Mouse (Mus musculus): ENCODE measurements around the gene Prkd1. TPM values are rescaled to one million over a fixed set of nuclear protein-coding genes. Genes with fewer than 3 reads are reported as not detected.
"Not testable (repeated sequence)": the region's sequence is repeated elsewhere in the genome, so short reads cannot be mapped to it uniquely, and the experiment has no call there.

Prkd1 gene
- total RNA-seq (2017) = not detected in 2 replicates

DNA sequence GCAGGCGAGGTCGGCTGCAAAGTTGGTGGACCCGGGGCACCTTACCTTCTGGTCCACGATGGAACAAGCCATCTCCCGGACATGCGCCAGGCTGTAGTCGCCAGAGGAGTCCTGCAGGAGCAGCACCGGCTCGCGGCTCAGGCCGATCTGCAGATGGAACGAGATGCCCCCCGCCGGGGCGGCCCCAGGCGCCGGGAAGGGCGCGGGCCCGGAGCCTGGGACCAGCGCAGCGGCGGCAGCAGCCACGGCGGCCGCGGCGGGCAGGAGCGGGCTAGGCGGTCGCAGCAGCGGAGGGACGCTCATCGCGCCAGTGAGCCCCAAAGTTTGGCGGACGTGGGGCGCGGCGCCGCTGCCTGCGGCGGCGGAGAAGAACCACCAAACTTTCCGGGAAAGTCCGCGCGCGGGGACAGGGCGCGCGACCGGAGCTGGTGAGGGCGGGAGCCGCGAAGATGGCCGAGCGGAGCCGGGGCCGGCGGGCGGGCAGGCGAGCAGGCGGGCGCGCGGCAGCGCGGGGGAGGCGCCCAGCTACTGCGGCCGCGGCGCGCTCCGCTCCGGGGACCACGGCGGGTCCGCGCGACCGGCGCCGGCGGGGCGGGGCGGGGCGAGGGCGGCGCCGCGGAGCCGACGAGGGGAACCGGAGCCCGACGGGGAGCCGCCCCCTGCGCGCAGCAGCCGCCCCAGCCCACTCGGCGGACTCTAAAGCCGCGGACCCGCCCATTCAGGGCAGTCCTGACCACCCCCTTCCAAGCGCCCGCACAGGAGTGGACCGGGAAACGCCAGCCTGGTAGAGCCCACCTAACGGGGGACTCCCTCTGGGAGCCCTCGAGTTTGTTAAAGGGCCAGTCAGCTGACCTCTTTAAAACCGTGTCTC, at the start of gene Prkd1:
Gene Prkd1, minus strand, starts transcription at position 428 of the 871 bp plus-strand sequence.
- ATAC-seq (ENCODE audit: extremely low read depth, insufficient number of reproducible peaks, low FRiP score, poor library complexity, severe bottlenecking) = no peak

DNA sequence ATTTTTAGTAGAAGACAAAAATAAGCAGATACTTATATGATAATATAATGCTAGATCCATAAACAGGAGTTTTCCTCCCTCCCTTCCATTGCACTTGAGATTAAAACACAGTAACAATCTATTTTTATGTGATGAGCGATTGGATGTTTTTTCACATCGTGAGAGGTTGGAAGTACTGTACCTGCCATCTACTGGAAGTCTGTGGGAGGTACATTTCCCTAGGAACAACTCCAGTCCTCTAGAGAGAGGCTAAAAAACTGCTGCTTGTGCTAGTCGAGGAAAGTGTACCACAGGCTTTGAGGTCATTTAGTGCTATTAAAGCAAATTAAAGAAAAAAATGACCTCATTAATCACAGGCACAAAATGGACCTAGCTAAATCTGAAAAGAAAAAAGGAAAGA, 48.6 kb upstream of the Prkd1 start:
- no peak for ATAC-seq (ENCODE audit: extremely low read depth, insufficient number of reproducible peaks, low FRiP score, poor library complexity, severe bottlenecking)

DNA sequence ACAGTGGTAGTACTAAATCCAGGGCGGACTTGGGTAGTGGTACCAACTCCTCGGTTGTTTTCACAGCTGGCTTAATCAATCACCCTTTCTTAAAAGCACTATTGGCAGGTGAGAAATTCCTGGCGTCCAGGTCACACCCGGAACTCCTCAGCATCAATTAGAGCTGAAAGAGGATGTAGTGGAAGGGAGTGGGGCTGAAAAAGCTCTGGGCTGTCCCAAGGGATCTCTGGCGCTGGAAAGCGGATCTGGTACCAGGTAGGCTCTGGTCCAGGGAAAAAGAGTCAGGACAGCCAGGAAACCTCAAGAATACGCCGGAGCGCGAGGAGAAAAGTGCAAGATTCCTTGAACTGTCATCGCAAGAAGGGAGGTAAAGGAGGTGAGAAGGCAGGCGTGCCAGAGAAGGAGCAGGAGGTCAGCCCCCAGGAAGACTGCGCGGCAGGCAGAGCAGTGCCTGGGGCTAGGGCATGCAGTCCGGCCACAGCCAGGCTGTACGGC, 675 bp downstream of the Prkd1 start:
- ATAC-seq (ENCODE audit: extremely low read depth, insufficient number of reproducible peaks, low FRiP score, poor library complexity, severe bottlenecking) = no peak

DNA sequence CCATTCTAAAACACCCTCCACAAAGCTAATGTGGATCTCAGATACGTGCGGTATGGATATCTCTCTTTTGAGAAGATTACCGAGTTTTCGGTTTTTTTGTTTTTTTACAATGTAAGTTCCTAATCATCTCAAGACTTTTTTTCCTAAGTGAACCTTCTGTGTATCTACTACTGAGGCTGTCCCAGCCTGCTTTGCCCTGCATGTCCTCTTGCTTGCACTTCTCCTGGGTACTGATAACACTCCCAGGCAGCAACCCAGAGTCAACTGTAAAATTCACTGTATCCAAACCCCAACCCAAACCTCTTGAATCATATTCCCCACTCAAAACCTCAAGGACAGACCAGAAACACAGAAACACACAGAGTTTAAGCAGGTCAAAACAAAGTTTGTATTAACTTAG, 2.0 kb downstream of the Prkd1 start:
- ATAC-seq (ENCODE audit: extremely low read depth, insufficient number of reproducible peaks, low FRiP score, poor library complexity, severe bottlenecking) = no peak

DNA sequence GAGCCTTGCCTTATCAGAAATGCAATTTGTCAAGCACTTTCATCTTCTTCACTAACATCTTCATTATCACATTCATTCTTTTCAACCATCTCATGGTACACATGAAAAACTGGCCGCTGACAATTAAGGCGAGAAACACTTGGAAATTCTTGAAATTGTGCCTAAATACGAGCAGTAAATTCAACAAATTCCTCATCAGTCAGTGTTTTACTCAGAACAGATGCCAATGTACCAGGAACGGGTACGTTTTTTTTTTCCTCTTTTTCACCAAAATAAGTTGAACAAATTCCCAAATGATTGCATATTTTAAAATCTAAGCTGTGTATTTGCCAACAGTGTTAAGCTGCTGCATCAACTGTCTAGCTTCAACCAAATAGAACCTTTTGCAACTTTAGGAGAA, 6.2 kb downstream of the Prkd1 start:
- ATAC-seq (ENCODE audit: extremely low read depth, insufficient number of reproducible peaks, low FRiP score, poor library complexity, severe bottlenecking) = no peak

DNA sequence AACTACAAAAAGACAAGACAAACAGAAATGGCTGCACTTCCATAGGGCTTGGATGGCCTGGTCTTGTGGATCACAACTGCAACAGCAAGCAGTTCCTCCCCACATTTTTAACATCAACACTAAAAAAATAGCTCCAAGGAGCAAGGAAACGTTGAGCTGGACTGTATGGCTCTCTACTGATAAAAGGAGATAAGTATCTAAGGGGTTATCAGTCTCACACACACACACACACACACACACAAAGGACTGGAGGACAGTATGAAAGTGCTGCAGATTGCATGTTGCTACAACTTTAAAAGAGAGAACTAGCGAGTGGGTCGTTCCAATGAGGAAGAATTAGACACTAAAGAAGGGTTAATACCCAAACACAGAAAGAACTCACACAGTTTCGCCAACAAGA, 8.7 kb downstream of the Prkd1 start:
- no peak for ATAC-seq (ENCODE audit: extremely low read depth, insufficient number of reproducible peaks, low FRiP score, poor library complexity, severe bottlenecking)

DNA sequence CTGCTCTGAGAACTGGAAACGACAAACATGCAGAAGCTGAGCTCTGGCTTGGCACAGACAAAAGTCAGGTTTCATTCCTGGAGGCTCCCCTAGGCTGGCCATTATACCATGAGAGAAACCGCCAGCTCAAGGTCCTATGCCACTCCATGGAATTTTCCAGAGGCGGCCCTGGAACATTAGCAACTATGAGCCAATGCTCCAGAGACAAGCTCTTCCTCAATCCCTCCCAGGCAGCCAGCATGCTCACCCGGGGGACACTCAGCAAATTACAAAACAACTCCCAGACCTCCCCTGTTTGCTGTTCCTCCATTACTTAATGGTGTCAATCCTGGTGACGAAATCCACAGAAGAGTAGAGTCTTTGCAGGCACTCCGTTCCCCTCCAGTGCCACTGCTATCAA, 14.5 kb downstream of the Prkd1 start:
- ATAC-seq (ENCODE audit: extremely low read depth, insufficient number of reproducible peaks, low FRiP score, poor library complexity, severe bottlenecking) = no peak

DNA sequence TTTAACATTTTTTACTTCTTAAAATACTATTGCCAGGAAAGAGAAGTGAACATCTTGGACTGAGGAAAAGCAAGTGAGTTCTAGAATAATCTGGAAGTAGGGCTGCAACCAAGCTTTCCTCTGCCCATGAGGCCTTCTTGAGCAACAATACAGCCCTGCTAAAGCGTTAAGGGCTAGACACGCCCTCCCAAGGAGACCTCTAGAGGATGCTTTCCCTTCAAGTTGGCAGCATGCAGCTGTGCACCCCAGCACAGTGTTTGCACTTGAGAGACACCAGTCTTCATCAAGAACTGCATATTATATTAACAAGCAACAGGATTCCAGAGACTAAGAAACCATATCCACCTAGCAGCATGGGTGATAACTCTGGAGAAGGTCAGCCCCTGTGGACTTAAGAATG, 22.8 kb downstream of the Prkd1 start:
- ATAC-seq (ENCODE audit: extremely low read depth, insufficient number of reproducible peaks, low FRiP score, poor library complexity, severe bottlenecking) = not testable (repeated sequence)

DNA sequence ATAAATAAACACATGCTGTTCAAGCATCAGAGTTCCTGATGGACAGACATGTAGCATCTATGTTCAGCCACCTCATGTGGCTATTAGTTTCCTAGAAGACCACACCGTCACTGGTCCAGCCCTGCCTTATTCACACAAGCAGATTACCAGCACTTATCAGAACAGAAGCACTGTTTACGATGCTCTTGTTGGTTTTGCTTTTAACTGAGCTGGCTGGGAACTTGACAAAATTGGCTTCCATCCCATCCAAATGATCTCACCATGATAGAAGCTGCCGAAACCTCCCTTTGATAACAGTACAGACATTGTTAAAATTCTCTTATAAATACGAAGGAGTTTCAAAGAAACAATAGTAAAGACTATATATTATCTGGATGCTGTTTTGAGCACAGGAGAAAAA, 24.7 kb downstream of the Prkd1 start:
- ATAC-seq (ENCODE audit: extremely low read depth, insufficient number of reproducible peaks, low FRiP score, poor library complexity, severe bottlenecking) = no peak

DNA sequence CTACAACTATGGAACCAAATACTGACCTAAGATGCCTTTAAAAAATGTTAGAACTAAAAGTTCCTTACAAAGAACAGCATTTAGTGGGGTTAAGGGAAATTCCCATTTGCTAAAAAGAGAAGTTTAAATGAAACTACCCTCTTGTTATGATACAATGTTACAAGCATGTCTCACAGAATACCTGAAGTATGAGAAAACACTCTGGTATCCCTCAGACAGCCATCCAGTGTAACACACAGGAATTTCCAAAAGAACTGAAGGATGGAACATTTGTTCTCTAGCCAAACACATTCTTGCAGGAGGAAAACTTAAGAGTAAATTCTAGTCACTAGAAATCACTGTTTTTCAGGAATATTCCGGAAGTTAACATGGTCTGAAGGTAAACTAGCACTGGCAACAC, 33.0 kb downstream of the Prkd1 start:
- ATAC-seq (ENCODE audit: extremely low read depth, insufficient number of reproducible peaks, low FRiP score, poor library complexity, severe bottlenecking) = no peak

DNA sequence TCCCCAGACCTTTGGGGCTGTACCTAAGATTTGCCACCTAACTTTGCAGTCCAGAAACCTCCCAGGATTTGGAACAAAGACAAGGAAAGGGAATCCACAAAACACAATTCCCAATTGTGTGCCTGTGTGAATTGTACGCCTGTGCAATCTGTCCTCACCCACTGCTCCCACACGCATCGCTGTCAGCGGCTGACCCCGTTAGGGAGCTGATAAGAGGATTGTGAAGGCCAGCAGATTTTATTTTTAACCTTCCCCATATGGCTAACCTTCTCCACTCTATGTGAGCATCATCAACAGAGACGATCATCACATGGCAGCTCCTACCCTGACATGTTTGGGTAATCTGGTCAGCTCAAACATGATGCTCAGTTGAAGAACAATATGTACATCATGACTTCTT, 34.6 kb downstream of the Prkd1 start:
- no peak for ATAC-seq (ENCODE audit: extremely low read depth, insufficient number of reproducible peaks, low FRiP score, poor library complexity, severe bottlenecking)

DNA sequence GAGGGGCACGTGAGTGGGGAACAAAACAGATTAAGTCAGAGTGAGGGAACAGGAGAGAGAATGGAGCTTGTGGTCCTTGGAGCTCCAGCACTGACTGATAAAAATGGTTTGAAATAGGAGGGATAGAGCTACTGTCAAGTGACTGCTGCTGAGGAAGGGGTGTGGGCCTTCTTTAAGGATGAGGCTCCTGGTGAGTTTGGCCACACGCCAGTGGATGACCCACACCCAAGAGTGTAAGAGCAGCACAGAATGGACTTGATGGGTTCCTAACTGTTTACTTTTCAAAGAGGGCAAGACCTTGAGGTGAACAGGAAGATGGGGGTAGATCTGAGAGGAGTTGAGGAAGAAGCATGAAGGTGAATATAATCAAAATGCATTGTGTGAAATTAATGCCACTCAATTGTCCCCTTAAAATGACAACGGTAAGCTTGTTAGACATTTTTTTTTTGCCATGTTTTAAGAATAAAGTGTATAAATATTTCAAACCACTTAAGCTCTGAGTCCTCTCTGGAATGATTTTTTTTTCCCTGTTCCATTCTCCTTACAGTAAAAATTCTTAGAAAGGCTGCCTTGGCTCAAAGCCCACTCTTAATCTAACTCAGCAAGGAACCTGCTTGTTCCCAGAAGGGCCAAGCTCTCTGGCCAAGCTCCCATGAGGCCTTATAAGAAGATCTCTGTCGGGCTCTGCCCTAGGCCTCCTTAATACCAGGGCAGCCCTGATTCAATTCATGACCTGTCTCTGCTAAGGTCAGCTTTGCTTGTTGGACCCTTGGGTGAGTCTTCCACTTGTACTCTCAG, 42.0 kb downstream of the Prkd1 start:
- no peak for ATAC-seq (ENCODE audit: extremely low read depth, insufficient number of reproducible peaks, low FRiP score, poor library complexity, severe bottlenecking)

DNA sequence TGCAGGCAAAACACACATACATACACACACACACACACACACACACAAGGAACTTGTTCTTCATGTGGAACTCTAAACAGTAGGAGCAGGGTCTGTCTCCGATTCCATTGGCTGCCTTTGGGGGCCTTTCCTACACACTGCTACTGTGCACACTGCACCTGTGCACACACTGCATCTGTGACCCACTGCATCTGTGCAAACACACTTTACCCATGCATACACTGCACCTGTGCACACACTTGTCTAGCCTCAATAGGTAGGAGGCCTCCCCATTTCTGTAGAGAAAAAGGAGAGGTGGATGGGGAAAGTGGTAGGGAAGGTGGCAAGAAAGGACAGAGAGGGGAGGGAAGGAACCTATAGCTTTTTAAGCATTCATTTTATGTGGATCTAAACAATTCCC, 49.5 kb downstream of the Prkd1 start:
- ATAC-seq (ENCODE audit: extremely low read depth, insufficient number of reproducible peaks, low FRiP score, poor library complexity, severe bottlenecking) = no peak

DNA sequence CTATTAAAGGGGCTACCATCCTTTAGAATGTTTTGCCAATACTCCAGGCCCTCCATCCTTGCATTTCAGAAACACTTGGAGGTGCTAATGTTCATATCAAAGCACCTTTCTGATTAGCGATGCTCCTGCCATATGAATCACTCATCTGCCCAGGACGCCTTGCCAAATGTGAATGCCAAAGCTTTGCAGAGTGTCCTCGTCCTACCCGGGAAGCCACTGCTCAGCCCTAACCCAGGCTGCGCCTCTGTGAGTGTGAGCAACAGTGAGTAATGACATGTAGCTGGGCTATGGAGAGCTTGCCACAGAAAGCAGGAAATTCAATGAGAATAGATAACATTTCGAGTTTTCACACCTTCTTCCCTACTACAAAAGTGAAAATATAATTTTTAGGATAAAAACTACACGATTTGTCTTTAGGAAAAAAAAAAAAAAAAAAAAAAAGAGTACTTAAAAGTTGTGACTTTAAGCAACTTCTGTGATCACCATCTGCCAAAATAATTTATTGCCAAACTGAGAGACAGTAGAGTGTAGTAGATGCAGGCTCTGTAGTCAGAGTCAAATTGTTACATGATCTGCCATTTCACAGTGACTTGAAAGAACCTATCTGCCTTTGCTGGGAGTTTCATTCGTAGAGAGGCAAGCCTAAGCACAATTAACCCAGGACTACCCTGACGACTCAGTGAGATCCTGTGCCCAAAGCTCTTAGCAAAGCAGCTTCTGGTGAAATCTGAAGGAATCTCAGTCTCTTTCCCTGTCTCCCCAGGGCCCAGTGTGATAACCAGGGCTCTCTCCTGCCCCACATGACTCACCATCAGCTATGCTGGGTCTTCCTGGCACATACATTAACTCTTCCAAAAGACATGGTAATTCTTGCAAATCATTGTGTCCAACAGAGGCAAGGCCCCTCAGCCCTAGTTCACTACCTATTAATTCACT, 50.6 kb downstream of the Prkd1 start:
- ATAC-seq (ENCODE audit: extremely low read depth, insufficient number of reproducible peaks, low FRiP score, poor library complexity, severe bottlenecking) = no peak

DNA sequence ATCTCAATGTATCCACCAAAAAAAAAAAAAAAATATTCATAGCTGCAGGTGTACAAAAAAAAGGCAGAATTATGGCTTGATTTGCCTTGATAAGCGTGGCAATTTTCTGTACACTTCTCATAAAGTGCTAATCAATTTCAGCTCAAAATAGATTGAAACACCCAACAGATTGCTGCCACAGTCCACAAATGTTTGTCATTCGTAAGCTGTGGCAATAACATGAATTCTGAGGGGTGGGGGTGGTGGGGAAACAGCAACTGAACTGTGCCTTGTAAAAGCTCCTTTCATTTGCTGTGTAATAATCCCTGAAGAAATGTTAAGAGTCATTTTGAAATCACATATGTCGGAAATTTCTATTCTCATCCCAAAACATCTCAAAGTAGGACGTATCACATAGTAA, 51.4 kb downstream of the Prkd1 start:
- no peak for ATAC-seq (ENCODE audit: extremely low read depth, insufficient number of reproducible peaks, low FRiP score, poor library complexity, severe bottlenecking)

DNA sequence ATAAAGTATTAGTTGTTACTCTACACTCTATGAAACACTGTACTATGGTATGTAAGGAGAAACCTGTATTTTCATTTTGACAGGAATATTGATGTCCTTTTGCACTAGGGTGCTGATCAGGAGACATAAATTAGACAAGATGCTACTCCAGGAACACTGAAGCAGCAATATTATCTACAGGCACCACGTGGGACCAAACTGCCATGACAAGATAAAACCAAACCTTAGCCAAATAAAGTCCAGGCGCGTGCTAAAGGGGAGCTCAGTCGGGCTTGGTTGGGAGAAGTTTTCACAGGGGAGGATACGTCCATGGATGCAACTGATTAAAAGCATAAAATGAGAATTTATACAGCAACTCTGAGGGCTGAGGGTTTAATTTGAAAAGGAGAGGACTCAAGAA, 53.1 kb downstream of the Prkd1 start:
- no peak for ATAC-seq (ENCODE audit: extremely low read depth, insufficient number of reproducible peaks, low FRiP score, poor library complexity, severe bottlenecking)

DNA sequence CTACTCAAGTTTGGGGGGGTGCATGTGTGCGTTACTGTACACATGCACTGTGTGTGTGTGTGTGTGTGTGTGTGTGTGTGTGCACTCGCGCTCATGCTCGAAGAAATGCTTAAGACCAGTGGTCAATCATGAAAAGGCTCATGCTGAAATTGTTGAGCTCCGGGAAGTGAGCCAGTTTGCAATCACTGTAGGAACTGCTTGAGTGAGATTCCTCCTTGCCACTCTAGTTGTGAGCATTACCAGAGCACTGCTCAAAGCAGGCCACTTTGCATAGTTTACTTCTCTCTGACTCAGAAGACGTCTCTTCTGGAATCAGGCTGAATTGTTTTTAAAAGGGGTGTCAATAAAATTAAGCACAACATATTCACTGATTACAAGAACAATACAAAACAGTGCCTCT, 54.4 kb downstream of the Prkd1 start:
- no peak for ATAC-seq (ENCODE audit: extremely low read depth, insufficient number of reproducible peaks, low FRiP score, poor library complexity, severe bottlenecking)

DNA sequence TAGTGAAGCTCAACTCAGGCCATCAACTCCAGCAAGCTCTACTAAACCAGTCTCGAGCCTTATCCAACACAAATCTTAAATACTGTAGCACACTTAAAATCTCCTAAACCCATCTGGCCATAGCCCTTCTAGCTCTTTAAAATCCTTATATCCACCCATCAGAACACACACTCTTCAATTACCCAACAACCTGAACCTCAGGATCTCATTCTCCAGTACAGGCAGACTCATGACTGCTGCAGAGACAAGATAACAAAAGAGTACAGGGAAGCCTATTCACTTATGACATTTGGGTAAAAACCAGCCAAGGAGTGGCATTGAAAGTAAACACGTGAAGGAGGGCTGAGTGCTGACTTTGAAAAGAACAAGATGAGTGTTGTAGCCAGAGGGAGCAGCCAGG, 55.4 kb downstream of the Prkd1 start:
- ATAC-seq (ENCODE audit: extremely low read depth, insufficient number of reproducible peaks, low FRiP score, poor library complexity, severe bottlenecking) = no peak

DNA sequence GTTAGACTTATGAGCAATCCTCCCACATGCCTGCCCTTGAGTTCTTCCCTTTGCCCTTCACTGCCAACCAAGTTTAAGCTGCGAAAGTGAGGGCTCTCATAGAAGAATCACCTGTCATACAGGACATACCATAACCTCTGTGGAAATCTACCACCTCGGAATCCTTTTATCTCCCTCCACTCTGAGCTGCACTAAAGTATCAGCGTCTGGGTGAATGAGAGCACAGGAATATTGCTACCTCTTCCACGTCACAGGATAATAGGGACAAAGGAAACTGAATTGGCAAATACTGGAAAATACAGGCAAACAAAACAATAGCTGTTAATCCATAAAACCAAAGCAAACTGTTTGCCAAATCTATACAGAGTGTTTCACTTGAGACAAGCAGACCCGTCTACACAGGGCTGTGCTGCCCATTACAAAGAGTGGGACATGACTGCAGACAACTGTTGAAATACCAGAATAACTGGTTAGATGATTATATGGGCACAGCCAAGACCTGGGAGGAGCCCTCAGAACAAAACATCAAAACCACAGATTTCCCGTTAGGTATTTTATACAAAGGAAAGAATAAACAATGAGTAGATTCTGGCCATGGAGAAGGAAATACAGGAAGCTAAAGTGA, 60.6 kb downstream of the Prkd1 start:
- ATAC-seq (ENCODE audit: extremely low read depth, insufficient number of reproducible peaks, low FRiP score, poor library complexity, severe bottlenecking) = no peak
